Mouse (Mus musculus) heart, adult 11 months (tissue): ENCODE measurements around the gene Zfp444.
"Not testable (repeated sequence)": the region's sequence is repeated elsewhere in the genome, so short reads cannot be mapped to it uniquely, and the experiment has no call there.

Experiments used
- DNase-seq: peaks from one replicate; pipeline ENCODE4 v3.0.0; 2022

Zfp444 gene

DNA sequence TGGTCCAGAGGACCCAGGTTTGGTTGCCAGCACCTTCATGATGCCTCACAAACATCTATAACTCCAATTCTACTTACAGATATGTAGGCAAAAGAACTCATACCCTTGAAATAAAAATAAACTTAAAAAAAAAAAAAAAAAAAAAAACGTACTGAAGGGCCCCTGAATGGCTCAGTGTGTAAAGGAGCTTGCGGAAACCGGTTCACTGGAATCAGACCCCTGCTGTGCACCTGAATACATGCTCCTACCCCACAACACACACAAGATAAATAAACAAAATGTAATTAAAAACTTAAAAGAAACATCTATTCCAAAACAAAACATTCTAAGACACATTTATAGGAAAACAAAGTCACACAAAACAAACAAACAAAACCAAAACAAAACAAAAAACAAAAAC is 48.1 kb downstream of the Zfp444 start:
- DNase-seq: no peak

DNA sequence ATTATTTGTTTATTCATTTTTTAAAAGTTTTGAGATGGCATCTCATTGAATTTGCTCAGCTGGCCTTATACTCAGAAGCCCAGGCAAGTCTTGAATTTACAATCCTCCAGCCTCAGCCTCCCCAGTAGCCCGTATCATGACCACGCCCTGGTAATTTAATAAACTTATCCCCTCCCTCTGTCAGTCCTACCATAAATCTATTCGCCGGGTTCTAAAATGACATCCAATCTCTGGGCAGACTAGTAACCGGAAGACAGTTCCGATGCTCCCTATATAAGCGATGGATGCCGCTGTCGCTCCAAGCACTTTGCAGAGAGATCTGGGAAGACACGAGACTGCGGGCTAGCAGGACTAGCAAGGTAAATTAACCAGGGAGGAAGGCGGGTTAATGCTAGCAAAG is 50.0 kb downstream of the Zfp444 start, which contains the start of gene Zscan5b:
Zscan5b (plus strand) TSS at position 301 of the 400 bp plus-strand sequence.
- DNase-seq: no peak

DNA sequence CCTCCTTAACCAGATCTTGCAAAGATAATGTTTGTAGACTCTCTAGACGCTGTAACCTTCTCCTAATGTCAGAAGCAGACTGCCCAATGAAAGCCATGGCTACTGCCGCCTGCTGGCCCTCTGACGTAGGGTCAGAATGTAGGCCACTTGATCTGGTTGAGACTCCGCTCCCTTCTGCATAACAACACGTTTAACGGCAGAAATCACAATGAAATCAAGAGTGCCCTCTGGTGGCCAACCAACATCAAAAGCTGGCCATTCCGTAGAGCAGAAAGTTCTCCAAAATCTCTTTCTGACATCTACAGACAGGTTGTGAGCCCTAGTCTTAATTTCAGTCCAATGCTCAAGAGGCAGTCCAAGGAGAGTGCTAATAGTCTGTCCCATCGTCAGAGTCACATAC is 56.5 kb downstream of the Zfp444 start:
- DNase-seq: not testable (repeated sequence)

DNA sequence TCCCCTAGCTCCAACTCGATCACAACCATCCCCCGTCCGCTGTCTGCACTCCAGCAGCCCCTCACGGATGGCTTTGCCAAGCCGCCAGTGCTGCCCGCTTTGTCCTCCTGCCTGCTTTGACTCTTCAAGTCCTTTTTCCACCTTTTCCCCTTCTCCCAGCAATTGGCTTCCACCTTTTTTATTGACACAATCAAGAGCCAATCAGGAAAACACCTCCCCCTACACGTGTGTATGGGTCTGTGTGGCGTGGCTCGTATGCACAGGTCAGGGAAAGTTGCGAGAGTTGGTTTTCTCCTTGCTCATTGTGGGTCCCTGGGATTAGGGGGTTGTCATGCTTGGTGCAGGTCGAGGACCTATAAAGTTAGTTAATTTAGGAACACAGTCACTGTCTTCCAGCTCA is 67.8 kb downstream of the Zfp444 start:
- DNase-seq: no peak

DNA sequence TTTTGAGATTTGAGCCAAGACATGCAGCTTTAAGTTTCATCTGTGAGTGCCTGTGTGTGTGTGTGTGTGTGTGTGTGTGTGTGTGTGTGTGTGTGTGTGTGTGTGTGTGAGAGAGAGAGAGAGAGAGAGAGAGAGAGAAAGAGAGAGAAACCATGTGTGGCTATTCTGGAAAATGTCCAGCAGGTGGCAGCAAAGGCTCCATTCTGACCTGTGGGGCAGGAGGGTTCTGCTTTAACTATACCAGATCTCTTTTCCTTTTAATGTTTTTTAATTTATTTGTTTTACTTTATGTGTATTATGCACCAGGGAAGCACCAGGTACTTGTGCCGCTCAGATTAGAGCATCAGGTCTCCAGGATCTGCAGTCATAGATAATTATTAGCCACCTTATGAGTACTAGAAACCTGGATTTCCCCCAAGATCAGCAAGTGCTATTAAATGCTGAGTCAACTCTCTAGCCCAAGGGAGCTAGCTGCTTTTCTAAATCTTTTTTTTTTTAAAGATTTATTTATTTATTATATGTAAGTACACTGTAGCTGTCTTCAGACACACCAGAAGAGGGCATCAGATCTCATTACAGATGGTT is 68.9 kb downstream of the Zfp444 start:
- DNase-seq: not testable (repeated sequence)
